Mouse (Mus musculus): ENCODE data around the gene Yipf1. TPM values are rescaled to one million over a fixed set of nuclear protein-coding genes. Genes with fewer than 3 reads are reported as not detected.

Yipf1 gene
- 48.8 and 52.5 TPM in 2 replicates for polyA plus RNA-seq (2012; rRNA removed)

DNA sequence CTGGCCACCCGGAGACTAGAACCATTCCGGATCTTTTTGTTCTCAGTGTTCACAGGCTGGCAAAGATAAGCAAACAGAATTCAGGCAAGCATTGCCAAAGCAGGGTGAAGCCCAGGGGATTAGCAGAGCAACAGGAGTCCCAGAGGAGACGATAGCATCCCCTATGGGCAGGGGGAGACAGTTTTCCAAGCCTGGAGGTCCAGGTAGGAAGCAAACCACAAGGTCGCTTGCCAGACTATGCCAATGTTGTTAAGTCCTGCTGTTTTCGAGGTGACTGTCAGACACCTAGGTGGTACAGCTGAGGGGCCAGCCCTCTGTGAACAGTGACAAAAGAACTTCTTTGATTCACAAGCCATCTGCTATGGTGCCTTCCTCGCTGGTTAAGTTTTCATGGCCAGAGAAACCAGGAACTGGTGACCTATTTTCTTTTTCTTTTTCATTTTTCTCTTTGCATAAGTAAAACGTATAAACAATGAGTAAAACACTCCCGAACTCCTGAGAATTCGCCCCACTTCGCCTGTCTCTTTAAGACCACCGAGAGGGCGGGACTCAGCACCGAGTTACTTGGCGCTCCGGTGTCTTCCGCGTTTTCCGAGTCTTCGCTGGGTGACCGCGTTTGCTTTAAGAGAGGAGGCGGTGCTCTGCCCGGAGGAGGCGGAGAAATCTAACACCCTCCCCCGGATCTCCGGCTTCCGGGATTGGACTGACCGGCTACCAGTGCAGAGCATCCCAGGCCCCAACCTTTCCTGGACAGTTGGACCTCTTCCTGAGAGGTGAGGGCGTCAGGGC lies at the start of gene Yipf1:
Gene Yipf1, plus strand, starts transcription at position 674 of the 789 bp plus-strand sequence.
- Histone ChIP-seq H3K4me3 (ENCODE audit: control insufficient read depth, low read depth, low read length) (peak within 1 kb of the TSS; percentile 90), H3K27me3 (ENCODE audit: control insufficient read depth, insufficient read depth, low read length) (no peaks in the 10 kb centered on the region), H3K36me3 (ENCODE audit: control insufficient read depth, insufficient read depth, low read length) (no peaks in the 10 kb centered on the region), H3K27ac (ENCODE audit: control insufficient read depth, insufficient read depth, low read depth, low read length) (peak within 1 kb of the TSS; percentile 55), H3K4me1 (ENCODE audit: control insufficient read depth, insufficient read depth, low read length) (peaks cover 13% of the 10 kb centered on the region)
- TF ChIP-seq POLR2A (IDR thresholded peaks at IDR 0.05; ENCODE audit: control insufficient read depth, low read depth, low read length), result peak; percentile 44
- no peak; the same call in 1 of the 2 replicates for TF ChIP-seq CTCF (IDR thresholded peaks at IDR 0.05; ENCODE audit: control insufficient read depth, insufficient read depth, insufficient replicate concordance, low read depth, low read length)

DNA sequence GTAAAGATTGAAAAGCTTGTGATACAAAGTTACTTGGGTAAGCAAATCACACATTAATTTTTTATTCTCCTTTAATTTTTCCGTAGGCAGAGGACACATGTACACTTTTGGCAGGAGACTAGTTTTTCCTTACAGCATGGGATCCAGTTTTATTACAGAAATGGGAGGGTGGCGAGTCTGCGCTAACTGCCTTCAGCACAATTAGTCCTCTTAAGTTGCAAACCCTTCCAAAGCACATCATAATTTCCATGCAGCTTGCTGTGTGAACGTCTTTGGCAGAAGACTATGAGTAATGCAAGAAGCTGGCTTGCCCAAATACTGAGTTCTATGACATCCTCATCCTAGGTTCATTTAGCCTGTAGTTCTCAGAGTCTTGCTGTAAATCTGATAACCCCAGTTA lies 40.5 kb upstream of the Yipf1 start:
- H3K4me3 ChIP-seq (ENCODE audit: control insufficient read depth, low read depth, low read length), result no peak overlapping the region
- no peaks in the 10 kb centered on the region for H3K36me3 ChIP-seq (ENCODE audit: control insufficient read depth, insufficient read depth, low read length)
- TF ChIP-seq POLR2A (IDR thresholded peaks at IDR 0.05; ENCODE audit: control insufficient read depth, low read depth, low read length) (no peak), CTCF (IDR thresholded peaks at IDR 0.05; ENCODE audit: control insufficient read depth, insufficient read depth, insufficient replicate concordance, low read depth, low read length) (no peak)
- H3K27me3 ChIP-seq (ENCODE audit: control insufficient read depth, insufficient read depth, low read length), result no peaks in the 10 kb centered on the region
- no peak overlapping the region for H3K27ac ChIP-seq (ENCODE audit: control insufficient read depth, insufficient read depth, low read depth, low read length)
- H3K4me1 ChIP-seq (ENCODE audit: control insufficient read depth, insufficient read depth, low read length), result no peaks in the 10 kb centered on the region

DNA sequence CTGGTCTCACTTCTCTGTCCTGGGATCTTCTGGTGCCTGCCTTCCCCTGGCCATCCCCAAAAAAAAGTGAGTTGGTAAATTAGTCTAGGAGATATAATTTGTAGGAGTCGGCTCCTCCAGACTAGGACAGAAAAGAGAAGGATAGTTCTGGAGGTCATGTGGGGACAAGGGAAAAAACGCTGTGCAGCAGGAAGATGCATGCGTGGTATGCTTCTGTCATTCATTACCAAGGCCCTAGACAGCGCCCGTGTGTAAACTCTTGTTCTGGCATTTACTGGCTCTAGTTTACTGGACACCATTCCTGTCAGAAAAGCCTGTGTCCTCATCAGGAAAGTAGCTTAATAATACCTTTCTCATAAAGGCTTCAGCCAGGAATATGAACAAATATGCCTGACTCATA lies 39.7 kb upstream of the Yipf1 start:
- no peak overlapping the region for H3K27ac ChIP-seq (ENCODE audit: control insufficient read depth, insufficient read depth, low read depth, low read length)
- no peaks in the 10 kb centered on the region for H3K27me3 ChIP-seq (ENCODE audit: control insufficient read depth, insufficient read depth, low read length)
- no peaks in the 10 kb centered on the region for H3K4me1 ChIP-seq (ENCODE audit: control insufficient read depth, insufficient read depth, low read length)
- no peak overlapping the region for H3K4me3 ChIP-seq (ENCODE audit: control insufficient read depth, low read depth, low read length)
- TF ChIP-seq POLR2A (IDR thresholded peaks at IDR 0.05; ENCODE audit: control insufficient read depth, low read depth, low read length) (no peak), CTCF (IDR thresholded peaks at IDR 0.05; ENCODE audit: control insufficient read depth, insufficient read depth, insufficient replicate concordance, low read depth, low read length) (no peak)
- H3K36me3 ChIP-seq (ENCODE audit: control insufficient read depth, insufficient read depth, low read length), result no peaks in the 10 kb centered on the region

DNA sequence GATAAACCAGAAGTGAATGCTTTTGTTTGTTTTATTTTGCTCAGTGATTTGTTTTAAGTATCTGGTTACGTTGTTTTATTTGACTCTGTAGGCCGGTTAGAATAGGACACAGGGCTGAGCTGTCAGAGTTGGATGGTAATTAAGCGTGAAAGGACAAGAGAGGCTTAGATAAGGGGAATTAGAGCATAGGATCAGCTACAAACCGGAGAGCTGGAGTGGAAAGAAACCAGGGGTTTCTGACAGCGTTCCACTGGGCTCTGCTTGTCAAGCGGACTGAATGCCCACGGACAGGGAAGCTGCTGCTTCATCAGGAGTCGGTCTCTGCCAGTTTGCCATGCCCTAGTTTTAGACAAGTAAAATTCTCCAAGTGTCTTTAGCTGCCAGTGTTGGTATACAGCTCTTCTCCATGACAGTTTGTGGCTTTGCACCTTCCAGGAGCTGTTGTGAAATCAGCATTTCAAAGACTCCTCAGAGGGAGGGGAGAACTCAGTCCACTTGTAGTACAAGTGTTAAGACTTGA lies 35.9 kb upstream of the Yipf1 start:
- Histone ChIP-seq H3K4me1 (ENCODE audit: control insufficient read depth, insufficient read depth, low read length) (no peaks in the 10 kb centered on the region), H3K4me3 (ENCODE audit: control insufficient read depth, low read depth, low read length) (no peak overlapping the region), H3K27ac (ENCODE audit: control insufficient read depth, insufficient read depth, low read depth, low read length) (no peak overlapping the region), H3K36me3 (ENCODE audit: control insufficient read depth, insufficient read depth, low read length) (no peaks in the 10 kb centered on the region), H3K27me3 (ENCODE audit: control insufficient read depth, insufficient read depth, low read length) (no peaks in the 10 kb centered on the region)
- no peak for TF ChIP-seq POLR2A (IDR thresholded peaks at IDR 0.05; ENCODE audit: control insufficient read depth, low read depth, low read length)

DNA sequence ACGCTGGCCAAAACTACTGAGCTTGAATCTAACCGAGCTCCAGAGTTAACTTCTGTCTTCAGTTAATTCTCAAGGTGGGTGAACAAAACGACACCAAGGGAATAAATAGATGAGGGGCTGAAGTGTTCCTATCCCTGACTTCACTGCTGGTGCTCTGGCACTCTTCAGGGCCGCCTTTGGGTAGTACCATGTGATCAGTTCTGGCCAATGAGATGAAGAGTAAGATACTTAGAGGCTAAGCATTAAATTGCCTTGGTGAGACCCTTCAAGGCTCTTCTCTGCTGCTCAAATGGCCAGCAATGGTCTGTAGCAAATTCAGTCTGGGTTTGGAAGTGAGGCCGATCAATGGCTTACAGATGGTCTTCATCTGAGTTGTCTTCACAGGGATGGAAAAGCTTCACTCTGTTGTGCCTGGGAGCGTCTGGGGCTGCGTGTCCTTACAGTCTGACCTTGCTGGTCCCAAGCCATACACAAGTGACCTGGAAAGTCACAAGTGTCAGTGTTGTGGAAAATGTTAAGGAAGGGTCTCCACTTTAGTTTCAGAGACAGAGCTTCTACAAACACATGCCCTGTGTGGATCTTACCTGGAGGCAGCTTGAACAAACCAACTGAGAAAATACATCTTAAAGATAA lies 33.2 kb upstream of the Yipf1 start:
- no peak overlapping the region for H3K27ac ChIP-seq (ENCODE audit: control insufficient read depth, insufficient read depth, low read depth, low read length)
- H3K4me1 ChIP-seq (ENCODE audit: control insufficient read depth, insufficient read depth, low read length), result no peaks in the 10 kb centered on the region
- H3K27me3 ChIP-seq (ENCODE audit: control insufficient read depth, insufficient read depth, low read length), result no peaks in the 10 kb centered on the region
- no peaks in the 10 kb centered on the region for H3K36me3 ChIP-seq (ENCODE audit: control insufficient read depth, insufficient read depth, low read length)
- TF ChIP-seq CTCF (IDR thresholded peaks at IDR 0.05; ENCODE audit: control insufficient read depth, insufficient read depth, insufficient replicate concordance, low read depth, low read length), result no peak
- no peak for TF ChIP-seq POLR2A (IDR thresholded peaks at IDR 0.05; ENCODE audit: control insufficient read depth, low read depth, low read length)
- no peak overlapping the region for H3K4me3 ChIP-seq (ENCODE audit: control insufficient read depth, low read depth, low read length)

DNA sequence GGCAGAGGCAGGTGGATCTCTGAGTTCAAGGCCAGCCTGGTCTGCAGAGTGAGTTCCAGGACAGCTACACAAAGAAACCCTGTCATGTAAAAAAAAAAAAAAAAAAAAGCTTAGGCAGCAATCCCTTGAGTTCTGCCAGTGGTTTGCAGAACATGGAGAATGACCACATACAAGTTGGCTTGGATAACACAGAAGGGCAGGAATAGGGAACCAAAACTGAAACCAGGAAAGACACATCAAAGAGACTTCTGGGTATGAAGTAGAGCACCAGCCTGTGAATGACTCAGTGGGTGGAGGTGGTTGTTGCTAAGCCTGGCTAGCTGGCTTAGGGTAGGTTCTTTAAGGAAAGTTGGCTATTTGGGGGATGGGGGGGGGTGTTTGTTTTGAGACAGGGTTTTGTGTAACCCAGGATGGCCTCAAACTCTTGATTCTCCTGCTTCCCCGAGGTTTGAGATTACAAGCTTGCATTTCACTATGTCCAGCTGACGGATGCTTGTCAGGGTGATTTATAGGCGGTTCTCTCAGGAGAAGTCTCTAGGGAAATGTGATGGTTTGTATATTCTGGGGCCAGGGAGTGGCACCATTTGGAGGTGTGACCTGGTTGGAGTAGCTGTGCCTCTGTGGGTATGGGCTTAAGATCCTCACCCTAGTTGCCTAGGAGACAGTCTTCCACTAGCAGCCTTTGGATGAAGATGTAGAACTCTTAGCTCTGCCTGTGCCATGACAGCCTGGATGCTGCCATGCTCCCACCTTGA lies 28.5 kb upstream of the Yipf1 start:
- no peaks in the 10 kb centered on the region for H3K27me3 ChIP-seq (ENCODE audit: control insufficient read depth, insufficient read depth, low read length)
- H3K27ac ChIP-seq (ENCODE audit: control insufficient read depth, insufficient read depth, low read depth, low read length), result no peak overlapping the region
- no peak for TF ChIP-seq POLR2A (IDR thresholded peaks at IDR 0.05; ENCODE audit: control insufficient read depth, low read depth, low read length)
- TF ChIP-seq CTCF (IDR thresholded peaks at IDR 0.05; ENCODE audit: control insufficient read depth, insufficient read depth, insufficient replicate concordance, low read depth, low read length), result no peak
- peaks cover 5% of the 10 kb centered on the region; the same call in 1 of the 2 replicates for H3K4me1 ChIP-seq (ENCODE audit: control insufficient read depth, insufficient read depth, low read length)
- H3K36me3 ChIP-seq (ENCODE audit: control insufficient read depth, insufficient read depth, low read length), result no peaks in the 10 kb centered on the region
- H3K4me3 ChIP-seq (ENCODE audit: control insufficient read depth, low read depth, low read length), result no peak overlapping the region

DNA sequence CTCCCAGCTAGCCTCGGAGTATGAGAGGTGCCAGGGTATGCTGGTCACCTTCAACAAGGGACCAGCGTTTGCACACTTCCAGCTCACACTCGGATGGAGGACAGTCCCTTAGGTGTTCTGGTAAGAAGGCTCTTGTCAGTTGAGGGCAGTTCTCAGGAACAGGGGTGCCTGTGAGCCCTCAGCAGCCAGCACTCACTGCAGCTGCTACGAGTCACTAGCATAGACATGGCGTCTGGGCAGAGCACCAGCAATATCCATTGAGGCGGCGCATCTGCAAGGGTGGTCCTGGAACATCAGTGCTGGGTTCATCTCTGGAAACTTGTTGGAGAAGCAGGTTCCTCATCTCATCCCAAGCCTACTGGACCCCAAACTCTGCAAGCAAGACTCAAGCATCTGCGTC lies 27.8 kb upstream of the Yipf1 start:
- H3K4me3 ChIP-seq (ENCODE audit: control insufficient read depth, low read depth, low read length), result no peak overlapping the region
- no peak overlapping the region for H3K27ac ChIP-seq (ENCODE audit: control insufficient read depth, insufficient read depth, low read depth, low read length)
- H3K4me1 ChIP-seq (ENCODE audit: control insufficient read depth, insufficient read depth, low read length), result peaks cover 5% of the 10 kb centered on the region; the same call in 1 of the 2 replicates
- H3K27me3 ChIP-seq (ENCODE audit: control insufficient read depth, insufficient read depth, low read length), result no peaks in the 10 kb centered on the region
- no peaks in the 10 kb centered on the region for H3K36me3 ChIP-seq (ENCODE audit: control insufficient read depth, insufficient read depth, low read length)
- TF ChIP-seq POLR2A (IDR thresholded peaks at IDR 0.05; ENCODE audit: control insufficient read depth, low read depth, low read length) (no peak), CTCF (IDR thresholded peaks at IDR 0.05; ENCODE audit: control insufficient read depth, insufficient read depth, insufficient replicate concordance, low read depth, low read length) (no peak)

Data from testis, adult 2 months (tissue).